Mouse (Mus musculus) erythroblast, embryonic 14.5 days (primary cell): ENCODE results near the gene Ano2.

Experiments used
- GATA1 ChIP-seq: IDR thresholded peaks from 2 replicates; pipeline ENCODE4 v1.6.1; 2012; ENCODE audit warnings: low read length, inconsistent platforms, mixed read lengths
- TAL1 ChIP-seq: IDR thresholded peaks from 3 replicates; pipeline ENCODE4 v1.6.1; 2012; ENCODE audit warnings: low read length, inconsistent platforms, mixed read lengths

DNA sequence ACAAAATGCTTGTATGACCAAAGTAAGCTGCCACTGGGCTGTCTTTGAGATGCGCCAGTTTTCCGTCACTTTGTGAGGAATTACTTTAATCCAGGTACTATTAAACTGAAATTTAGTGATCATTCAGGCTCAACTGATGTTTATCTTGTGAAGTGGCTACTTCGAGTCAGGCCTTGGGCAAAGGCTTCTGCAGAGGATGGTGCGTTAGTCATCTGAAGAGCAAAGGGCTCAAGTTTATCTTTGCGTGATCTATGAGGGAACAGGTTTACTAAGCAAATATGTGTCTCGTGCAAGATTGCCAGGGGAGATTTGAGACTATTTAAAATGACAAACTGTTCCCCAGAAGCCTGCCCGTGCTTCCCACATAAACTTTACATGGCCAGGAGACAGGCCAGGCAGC lies 241.7 kb downstream of the Ano2 start:
- TF ChIP-seq GATA1 (no peak), TAL1 (no peak)
